Mouse (Mus musculus): ENCODE results near the gene Cdipt.

The Cdipt gene

GRCm38 (mm10) chr7:126975950-126976866 is 494 bp downstream of the Cdipt start, which contains the start of gene Cdiptos:
Gene Cdiptos (minus strand): TSS chr7:126976098.
- peak; percentile 86 for DNase-seq (ENCODE audit: low read depth)

- no peak for DNase-seq (ENCODE audit: low read depth)
These were observed 1.3 kb downstream of the Cdipt start for GRCm38 (mm10) chr7:126976878-126977459.

- no peak for DNase-seq (ENCODE audit: low read depth)
These were observed 3.1 kb downstream of the Cdipt start for GRCm38 (mm10) chr7:126978841-126979240.

- no peak for DNase-seq (ENCODE audit: low read depth)
These were observed 5.9 kb downstream of the Cdipt start for GRCm38 (mm10) chr7:126981601-126982000.

- DNase-seq (ENCODE audit: low read depth) = no peak
These were observed 6.3 kb downstream of the Cdipt start for GRCm38 (mm10) chr7:126982054-126982453.

- DNase-seq (ENCODE audit: low read depth) = no peak
These were observed 7.4 kb downstream of the Cdipt start for GRCm38 (mm10) chr7:126983113-126983512.

- no peak for DNase-seq (ENCODE audit: low read depth)
These were observed 9.1 kb downstream of the Cdipt start for GRCm38 (mm10) chr7:126984667-126985444.

- no peak for DNase-seq (ENCODE audit: low read depth)
These were observed 10.6 kb downstream of the Cdipt start for GRCm38 (mm10) chr7:126986319-126986718.

- DNase-seq (ENCODE audit: low read depth) = no peak
These were observed 13.1 kb downstream of the Cdipt start for GRCm38 (mm10) chr7:126988816-126989215.

GRCm38 (mm10) chr7:126996449-126996848 is 20.7 kb downstream of the Cdipt start:
- DNase-seq (ENCODE audit: low read depth) = no peak

GRCm38 (mm10) chr7:126999568-126999967 is 23.9 kb downstream of the Cdipt start:
- no peak for DNase-seq (ENCODE audit: low read depth)

- no peak for DNase-seq (ENCODE audit: low read depth)
These were observed 27.9 kb downstream of the Cdipt start for GRCm38 (mm10) chr7:127003620-127004019.

- no peak for DNase-seq (ENCODE audit: low read depth)
These were observed 28.6 kb downstream of the Cdipt start for GRCm38 (mm10) chr7:127004122-127004875.

- DNase-seq (ENCODE audit: low read depth) = no peak
These were observed 31.8 kb downstream of the Cdipt start for GRCm38 (mm10) chr7:127007313-127008024.

- DNase-seq (ENCODE audit: low read depth) = peak; percentile 65
These were observed 32.7 kb downstream of the Cdipt start for GRCm38 (mm10) chr7:127008239-127009019.

- DNase-seq (ENCODE audit: low read depth) = no peak
These were observed 33.8 kb downstream of the Cdipt start for GRCm38 (mm10) chr7:127009307-127010085.

GRCm38 (mm10) chr7:127011051-127011450 is 35.3 kb downstream of the Cdipt start:
- DNase-seq (ENCODE audit: low read depth) = no peak

GRCm38 (mm10) chr7:127011717-127012116 is 36.0 kb downstream of the Cdipt start:
- no peak for DNase-seq (ENCODE audit: low read depth)

- no peak for DNase-seq (ENCODE audit: low read depth)
These were observed 36.7 kb downstream of the Cdipt start for GRCm38 (mm10) chr7:127012374-127012773.
